Mouse (Mus musculus) hindbrain, embryonic 12.5 days (tissue): Measurements from ENCODE around the gene Rsph14. TPM values are rescaled to one million over a fixed set of nuclear protein-coding genes. Genes with fewer than 3 reads are reported as not detected.

Experiments
- ATAC-seq: fragments of 200-750 bp; cut with Nextera tagmentation; 2 replicates; pipeline ENCODE4 v1.8.0; 2017; ENCODE audit warnings: moderate TSS enrichment; ENCODE audit not compliant: low FRiP score
- H3K27ac ChIP-seq: fragments of 300-500 bp; sonication (generic); 2 replicates; pipeline ENCODE4 v1.5.1; 2016; ENCODE audit warnings: mild to moderate bottlenecking
- H3K27me3 ChIP-seq: fragments of 300-500 bp; sonication (generic); 2 replicates; pipeline ENCODE4 v1.6.1; 2016; ENCODE audit warnings: mild to moderate bottlenecking
- H3K36me3 ChIP-seq: fragments of 300-500 bp; sonication (generic); 2 replicates; pipeline ENCODE4 v1.6.1; 2016; ENCODE audit warnings: mild to moderate bottlenecking
- H3K4me1 ChIP-seq: fragments of 300-500 bp; sonication (generic); 2 replicates; pipeline ENCODE4 v1.6.1; 2016
- H3K4me2 ChIP-seq: fragments of 300-500 bp; sonication (generic); replicated peaks from 2 replicates; pipeline ENCODE4 v1.6.1; 2016; ENCODE audit warnings: mild to moderate bottlenecking
- H3K4me3 ChIP-seq: fragments of 300-500 bp; sonication (generic); 2 replicates; pipeline ENCODE4 v1.5.1; 2016; ENCODE audit warnings: mild to moderate bottlenecking
- H3K9ac ChIP-seq: fragments of 300-500 bp; sonication (generic); 2 replicates; pipeline ENCODE4 v1.6.1; 2016; ENCODE audit warnings: mild to moderate bottlenecking, moderate library complexity
- H3K9me3 ChIP-seq: fragments of 300-500 bp; sonication (generic); replicated peaks from 2 replicates; pipeline ENCODE4 v1.6.1; 2016; ENCODE audit warnings: mild to moderate bottlenecking
- WGBS: fragments of 180-500 bp; shearing (Covaris S2); methylation state at CpG from one replicate; pipeline ENCODE4 v1.1.7; 2016; 5-methylcytosine and 5-hydroxymethylcytosine counted together
- polyA plus RNA-seq: library from polyadenylated mRNA; unstranded; fragments of >200 nt; fragmentation: Nextera tagmentation; extraction: Ambion mirVana; gene quantifications from 2 replicates; pipeline ENCODE4 v1.2.1, GENCODE M21; 2016

Rsph14 gene
- polyA plus RNA-seq, 1 experiment from 2014 or later = 0.67 TPM

DNA sequence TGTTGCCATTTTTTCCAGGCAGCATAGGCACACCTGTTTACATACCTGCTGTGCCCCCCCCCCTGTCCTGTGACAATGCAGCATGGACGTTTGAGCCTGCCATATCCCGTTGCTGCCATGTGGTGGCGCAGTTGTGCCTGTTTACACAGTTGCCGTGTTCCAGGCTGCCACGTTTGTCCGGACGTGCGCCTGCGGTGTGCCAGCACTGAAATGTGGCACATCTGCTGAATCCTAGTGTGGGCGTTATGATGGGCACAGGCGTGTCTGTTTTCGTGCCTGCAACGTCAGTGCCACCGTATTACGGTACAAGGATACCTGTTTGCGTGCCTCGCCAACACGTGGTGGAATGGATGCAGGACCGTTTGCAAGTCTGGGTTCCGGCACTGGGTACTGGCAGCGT, 107.1 kb downstream of the Rsph14 start:
- Histone ChIP-seq H3K9ac (no peak overlapping the region), H3K9me3 (no peaks in the 10 kb centered on the region), H3K36me3 (no peaks in the 10 kb centered on the region), H3K4me1 (peaks cover 7% of the 10 kb centered on the region), H3K27me3 (peaks cover 3% of the 10 kb centered on the region; the same call in 1 of the 2 replicates), H3K27ac (no peak overlapping the region), H3K4me3 (0 out of 2 replicates have a peak overlapping the region, but pooled peaks have one; percentile 10), H3K4me2 (peak overlapping the region; percentile 50)
- WGBS = 16% methylated on average over 21 of the region's 21 CpGs
- ATAC-seq = no peak

GRCm38 (mm10) chr10:74924274-74924673, 108.1 kb downstream of the Rsph14 start:
- Histone ChIP-seq H3K27ac (no peak overlapping the region), H3K9me3 (no peaks in the 10 kb centered on the region), H3K4me1 (peaks cover 7% of the 10 kb centered on the region), H3K27me3 (0 out of 2 replicates have a peak, but pooled peaks cover 3% of the 10 kb centered on the region), H3K4me3 (no peak overlapping the region), H3K4me2 (no peak overlapping the region), H3K9ac (no peak overlapping the region), H3K36me3 (no peaks in the 10 kb centered on the region)
- ATAC-seq = no peak
- WGBS = 92% methylated on average over 14 of the region's 14 CpGs

DNA sequence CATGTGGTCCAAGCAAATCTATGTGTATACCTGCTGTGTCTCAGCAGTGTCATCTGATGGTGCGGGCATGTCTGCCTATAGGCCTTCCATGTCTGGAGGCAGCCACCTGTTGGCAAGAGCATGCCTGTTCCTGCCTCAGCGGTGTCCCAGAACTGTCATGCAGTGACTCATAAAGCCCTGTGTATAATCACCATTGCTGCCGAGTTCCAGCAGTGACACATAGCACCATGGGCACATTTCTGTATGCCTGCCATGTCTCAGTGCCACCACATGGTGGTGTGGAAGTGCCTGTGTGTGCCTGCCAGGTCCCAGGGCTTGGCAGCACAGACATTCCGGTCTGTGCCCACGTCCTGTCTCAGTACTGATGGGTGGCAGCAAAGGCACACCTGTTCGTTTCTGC, 109.6 kb downstream of the Rsph14 start:
- Histone ChIP-seq H3K4me1 (peaks cover 7% of the 10 kb centered on the region), H3K27ac (no peak overlapping the region), H3K36me3 (no peaks in the 10 kb centered on the region), H3K4me2 (no peak overlapping the region), H3K4me3 (no peak overlapping the region), H3K9ac (no peak overlapping the region), H3K9me3 (no peaks in the 10 kb centered on the region), H3K27me3 (0 out of 2 replicates have a peak, but pooled peaks cover 3% of the 10 kb centered on the region)
- 69% methylated on average over 6 of the region's 6 CpGs for WGBS
- ATAC-seq = peak; percentile 11

GRCm38 (mm10) chr10:74921614-74922013, 110.8 kb downstream of the Rsph14 start:
- no peak overlapping the region for H3K27ac ChIP-seq
- no peaks in the 10 kb centered on the region for H3K9me3 ChIP-seq
- 0 out of 2 replicates have a peak, but pooled peaks have one; percentile 8 for ATAC-seq
- H3K4me2 ChIP-seq = no peak overlapping the region
- H3K4me1 ChIP-seq = peaks cover 7% of the 10 kb centered on the region
- H3K27me3 ChIP-seq = 0 out of 2 replicates have a peak, but pooled peaks cover 3% of the 10 kb centered on the region
- H3K36me3 ChIP-seq = no peaks in the 10 kb centered on the region
- H3K4me3 ChIP-seq = no peak overlapping the region
- WGBS = 84% methylated on average over 11 of the region's 11 CpGs
- no peak overlapping the region for H3K9ac ChIP-seq

GRCm38 (mm10) chr10:74920853-74921567, 111.4 kb downstream of the Rsph14 start:
- ATAC-seq = peak; percentile 51
- H3K4me3 ChIP-seq = no peak overlapping the region
- no peak overlapping the region for H3K27ac ChIP-seq
- H3K27me3 ChIP-seq = 0 out of 2 replicates have a peak, but pooled peaks cover 3% of the 10 kb centered on the region
- H3K9me3 ChIP-seq = no peaks in the 10 kb centered on the region
- no peak overlapping the region for H3K4me2 ChIP-seq
- no peak overlapping the region for H3K9ac ChIP-seq
- no peaks in the 10 kb centered on the region for H3K36me3 ChIP-seq
- 44% methylated on average over 17 of the region's 17 CpGs for WGBS
- H3K4me1 ChIP-seq = peaks cover 7% of the 10 kb centered on the region

GRCm38 (mm10) chr10:74919277-74919676, 113.1 kb downstream of the Rsph14 start:
- Histone ChIP-seq H3K4me1 (no peaks in the 10 kb centered on the region), H3K9me3 (no peaks in the 10 kb centered on the region), H3K4me3 (no peak overlapping the region), H3K27ac (no peak overlapping the region), H3K36me3 (no peaks in the 10 kb centered on the region), H3K4me2 (no peak overlapping the region), H3K27me3 (0 out of 2 replicates have a peak, but pooled peaks cover 3% of the 10 kb centered on the region), H3K9ac (no peak overlapping the region)
- ATAC-seq = no peak
- WGBS = 42% methylated on average over 5 of the region's 5 CpGs

DNA sequence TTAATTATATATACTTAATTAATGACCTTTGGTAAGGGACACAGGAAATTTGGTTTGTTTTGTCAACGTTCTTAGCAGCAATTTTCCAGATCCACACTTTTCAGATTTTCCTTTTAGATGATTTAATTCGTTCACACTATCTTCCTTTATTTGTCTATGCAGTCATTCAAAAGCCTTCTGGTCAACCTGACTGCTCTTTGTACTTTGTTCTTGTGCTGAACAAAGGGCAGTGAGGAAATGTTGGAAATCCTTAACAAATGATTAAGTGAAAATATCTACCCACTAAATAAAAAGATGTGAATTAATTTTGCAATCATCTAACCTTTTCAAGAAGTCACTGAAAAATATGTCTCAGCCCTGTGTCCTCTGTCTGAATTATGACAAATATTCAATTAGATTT, 124.0 kb downstream of the Rsph14 start:
- no peaks in the 10 kb centered on the region for H3K36me3 ChIP-seq
- H3K4me3 ChIP-seq = no peak overlapping the region
- 89% methylated on average over 2 of the region's 2 CpGs for WGBS
- no peaks in the 10 kb centered on the region for H3K4me1 ChIP-seq
- no peaks in the 10 kb centered on the region for H3K9me3 ChIP-seq
- no peak overlapping the region for H3K4me2 ChIP-seq
- H3K27me3 ChIP-seq = no peaks in the 10 kb centered on the region
- H3K9ac ChIP-seq = no peak overlapping the region
- H3K27ac ChIP-seq = no peak overlapping the region
- ATAC-seq = no peak

Other genes with a start within 250 kb of the Rsph14 start
- gene Gnaz, start 65.4 kb downstream of the Rsph14 start, polyA plus RNA-seq = 26.5 and 27.9 TPM in 2 replicates
- 12.3 and 13.3 TPM in 2 replicates for gene Rab36, start 4.5 kb upstream of the Rsph14 start, polyA plus RNA-seq
- 11.4 and 14.0 TPM in 2 replicates for gene Bcr, start 28.0 kb upstream of the Rsph14 start, polyA plus RNA-seq
- 51.4 and 54.6 TPM in 2 replicates for gene Specc1l, start 179.5 kb upstream of the Rsph14 start, polyA plus RNA-seq